Mouse (Mus musculus): ENCODE measurements at regions not wholly inside any gene's neighbourhood (a gene's known extent, or its start where the extent isn't known, plus 50 kb on each side); places are given as distances from the start of the nearest gene placed in this dataset.
"Not testable (repeated sequence)": the region's sequence is repeated elsewhere in the genome, so short reads cannot be mapped to it uniquely, and the experiment has no call there.

GRCm38 (mm10) chr14:53516623-53517238 is 737.2 kb downstream of the Dad1 start:
- dilution Hi-C loops (cut with MboI; ENCODE audit: extremely low pct_ligation_motif_present, extremely low pct_unique_long_range_greater_than_20kb, low sequenced_read_pairs); in situ Hi-C loops (cut with MboI; ENCODE audit: low pct_ligation_motif_present, low pct_unique_long_range_greater_than_20kb, low sequenced_read_pairs); H3K4me3 ChIP-seq (replicated peaks in 1 of 3; ENCODE audit: low read depth in 2 of 3, low read length in 2 of 3, poor library complexity in 1 of 3): not testable (repeated sequence)

GRCm38 (mm10) chr14:53505389-53505788 is 748.5 kb downstream of the Dad1 start:
- dilution Hi-C loops (cut with MboI; ENCODE audit: extremely low pct_ligation_motif_present, extremely low pct_unique_long_range_greater_than_20kb, low sequenced_read_pairs) = not testable (repeated sequence)

More at GRCm38 (mm10) chr14:53516623-53517238, 737.2 kb downstream of the Dad1 start:
- H3K36me3 ChIP-seq (replicated peaks in 1 of 2; ENCODE audit: control insufficient read depth in 1 of 2, insufficient read depth in 1 of 2, low read length in 1 of 2); H3K4me1 ChIP-seq (ENCODE audit: control insufficient read depth in 1 of 2, insufficient read depth in 2 of 2); H3K9me3 ChIP-seq (replicated peaks; ENCODE audit: low read length); H3K9ac ChIP-seq (ENCODE audit: insufficient read depth, low read depth); DNase-seq (ENCODE audit: extremely low read depth); H3K79me2 ChIP-seq (replicated peaks; ENCODE audit: control insufficient read depth, extremely low read depth, insufficient read depth, poor library complexity, severe bottlenecking); H3K4me2 ChIP-seq (ENCODE audit: insufficient read depth, low read depth, poor library complexity, severe bottlenecking); H3K27ac ChIP-seq (ENCODE audit: insufficient read depth, low read depth); H3K27me3 ChIP-seq (replicated peaks): not testable (repeated sequence)

GRCm38 (mm10) chr14:53488383-53488782 is 765.5 kb downstream of the Dad1 start:
- H3K27me3 ChIP-seq (replicated peaks); H3K36me3 ChIP-seq (replicated peaks in 1 of 2; ENCODE audit: control insufficient read depth in 1 of 2, insufficient read depth in 1 of 2, low read length in 1 of 2); H3K27ac ChIP-seq (ENCODE audit: insufficient read depth, low read depth); H3K9ac ChIP-seq (ENCODE audit: insufficient read depth, low read depth); DNase-seq (ENCODE audit: extremely low read depth); H3K79me2 ChIP-seq (replicated peaks; ENCODE audit: control insufficient read depth, extremely low read depth, insufficient read depth, poor library complexity, severe bottlenecking); in situ Hi-C loops (cut with MboI; ENCODE audit: low pct_ligation_motif_present, low pct_unique_long_range_greater_than_20kb, low sequenced_read_pairs); H3K4me2 ChIP-seq (ENCODE audit: insufficient read depth, low read depth, poor library complexity, severe bottlenecking); H3K9me3 ChIP-seq (replicated peaks; ENCODE audit: low read length); H3K4me1 ChIP-seq (ENCODE audit: control insufficient read depth in 1 of 2, insufficient read depth in 2 of 2); dilution Hi-C loops (cut with MboI; ENCODE audit: extremely low pct_ligation_motif_present, extremely low pct_unique_long_range_greater_than_20kb, low sequenced_read_pairs); H3K4me3 ChIP-seq (replicated peaks in 1 of 3; ENCODE audit: low read depth in 2 of 3, low read length in 2 of 3, poor library complexity in 1 of 3): not testable (repeated sequence)

More at GRCm38 (mm10) chr14:53505389-53505788, 748.5 kb downstream of the Dad1 start:
- H3K36me3 ChIP-seq (replicated peaks in 1 of 2; ENCODE audit: control insufficient read depth in 1 of 2, insufficient read depth in 1 of 2, low read length in 1 of 2); H3K4me1 ChIP-seq (ENCODE audit: control insufficient read depth in 1 of 2, insufficient read depth in 2 of 2); H3K27me3 ChIP-seq (replicated peaks); H3K9me3 ChIP-seq (replicated peaks; ENCODE audit: low read length); H3K27ac ChIP-seq (ENCODE audit: insufficient read depth, low read depth); H3K79me2 ChIP-seq (replicated peaks; ENCODE audit: control insufficient read depth, extremely low read depth, insufficient read depth, poor library complexity, severe bottlenecking); in situ Hi-C loops (cut with MboI; ENCODE audit: low pct_ligation_motif_present, low pct_unique_long_range_greater_than_20kb, low sequenced_read_pairs); H3K4me2 ChIP-seq (ENCODE audit: insufficient read depth, low read depth, poor library complexity, severe bottlenecking); H3K4me3 ChIP-seq (replicated peaks in 1 of 3; ENCODE audit: low read depth in 2 of 3, low read length in 2 of 3, poor library complexity in 1 of 3); H3K9ac ChIP-seq (ENCODE audit: insufficient read depth, low read depth): not testable (repeated sequence)
- DNase-seq (ENCODE audit: extremely low read depth) = peak; percentile 52
- peak; percentile 22 to 47; a peak in 3 of 4 replicates for TF ChIP-seq CTCF (conservative IDR thresholded peaks at IDR 0.05 in 1 of 2, IDR thresholded peaks at IDR 0.05 in 1 of 2; ENCODE audit: low read depth in 2 of 2, low read length in 2 of 2)

- not testable (repeated sequence) for H3K79me2 ChIP-seq (replicated peaks; ENCODE audit: control insufficient read depth, extremely low read depth, insufficient read depth, poor library complexity, severe bottlenecking); H3K9me3 ChIP-seq (replicated peaks; ENCODE audit: low read length)
Observed at GRCm38 (mm10) chr14:53487611-53488010, 766.3 kb downstream of the Dad1 start.

GRCm38 (mm10) chr14:53474170-53474569 is 779.7 kb downstream of the Dad1 start:
- H3K4me2 ChIP-seq (ENCODE audit: insufficient read depth, low read depth, poor library complexity, severe bottlenecking); H3K79me2 ChIP-seq (replicated peaks; ENCODE audit: control insufficient read depth, extremely low read depth, insufficient read depth, poor library complexity, severe bottlenecking); DNase-seq (ENCODE audit: extremely low read depth); H3K27me3 ChIP-seq (replicated peaks); H3K9me3 ChIP-seq (replicated peaks; ENCODE audit: low read length); H3K9ac ChIP-seq (ENCODE audit: insufficient read depth, low read depth); H3K27ac ChIP-seq (ENCODE audit: insufficient read depth, low read depth); in situ Hi-C loops (cut with MboI; ENCODE audit: low pct_ligation_motif_present, low pct_unique_long_range_greater_than_20kb, low sequenced_read_pairs); H3K4me3 ChIP-seq (replicated peaks in 1 of 3; ENCODE audit: low read depth in 2 of 3, low read length in 2 of 3, poor library complexity in 1 of 3); H3K36me3 ChIP-seq (replicated peaks in 1 of 2; ENCODE audit: control insufficient read depth in 1 of 2, insufficient read depth in 1 of 2, low read length in 1 of 2); dilution Hi-C loops (cut with MboI; ENCODE audit: extremely low pct_ligation_motif_present, extremely low pct_unique_long_range_greater_than_20kb, low sequenced_read_pairs); H3K4me1 ChIP-seq (ENCODE audit: control insufficient read depth in 1 of 2, insufficient read depth in 2 of 2): not testable (repeated sequence)

More at GRCm38 (mm10) chr14:53487611-53488010, 766.3 kb downstream of the Dad1 start:
- H3K4me1 ChIP-seq (ENCODE audit: control insufficient read depth in 1 of 2, insufficient read depth in 2 of 2); in situ Hi-C loops (cut with MboI; ENCODE audit: low pct_ligation_motif_present, low pct_unique_long_range_greater_than_20kb, low sequenced_read_pairs); H3K9ac ChIP-seq (ENCODE audit: insufficient read depth, low read depth); H3K27me3 ChIP-seq (replicated peaks); H3K27ac ChIP-seq (ENCODE audit: insufficient read depth, low read depth); H3K4me3 ChIP-seq (replicated peaks in 1 of 3; ENCODE audit: low read depth in 2 of 3, low read length in 2 of 3, poor library complexity in 1 of 3); DNase-seq (ENCODE audit: extremely low read depth); dilution Hi-C loops (cut with MboI; ENCODE audit: extremely low pct_ligation_motif_present, extremely low pct_unique_long_range_greater_than_20kb, low sequenced_read_pairs); H3K36me3 ChIP-seq (replicated peaks in 1 of 2; ENCODE audit: control insufficient read depth in 1 of 2, insufficient read depth in 1 of 2, low read length in 1 of 2); H3K4me2 ChIP-seq (ENCODE audit: insufficient read depth, low read depth, poor library complexity, severe bottlenecking): not testable (repeated sequence)

GRCm38 (mm10) chr14:53460790-53461189 is 793.1 kb downstream of the Dad1 start:
- H3K36me3 ChIP-seq (replicated peaks in 1 of 2; ENCODE audit: control insufficient read depth in 1 of 2, insufficient read depth in 1 of 2, low read length in 1 of 2); dilution Hi-C loops (cut with MboI; ENCODE audit: extremely low pct_ligation_motif_present, extremely low pct_unique_long_range_greater_than_20kb, low sequenced_read_pairs); H3K4me3 ChIP-seq (replicated peaks in 1 of 3; ENCODE audit: low read depth in 2 of 3, low read length in 2 of 3, poor library complexity in 1 of 3); H3K27me3 ChIP-seq (replicated peaks); H3K4me1 ChIP-seq (ENCODE audit: control insufficient read depth in 1 of 2, insufficient read depth in 2 of 2); H3K4me2 ChIP-seq (ENCODE audit: insufficient read depth, low read depth, poor library complexity, severe bottlenecking); in situ Hi-C loops (cut with MboI; ENCODE audit: low pct_ligation_motif_present, low pct_unique_long_range_greater_than_20kb, low sequenced_read_pairs); DNase-seq (ENCODE audit: extremely low read depth); H3K9me3 ChIP-seq (replicated peaks; ENCODE audit: low read length); H3K79me2 ChIP-seq (replicated peaks; ENCODE audit: control insufficient read depth, extremely low read depth, insufficient read depth, poor library complexity, severe bottlenecking); H3K27ac ChIP-seq (ENCODE audit: insufficient read depth, low read depth); H3K9ac ChIP-seq (ENCODE audit: insufficient read depth, low read depth): not testable (repeated sequence)
